Mouse (Mus musculus) heart, adult 2 months (tissue): ENCODE results near the gene Rarres2. TPM values are rescaled to one million over a fixed set of nuclear protein-coding genes. Genes with fewer than 3 reads are reported as not detected.
A peak's percentile ranks its signal among the peaks of the same experiment; 100 is the strongest.

Experiments used
- DNase-seq, 2 experiments: peaks; one replicate each; pipeline ENCODE4 v3.0.0; 2021
- H3K27ac ChIP-seq: fragments of 200-600 bp; 2 replicates; pipeline ENCODE4 v1.8.1; 2022
- H3K27me3 ChIP-seq: fragments of 200-500 bp; 2 replicates; pipeline ENCODE4 v1.6.1; 2012; ENCODE audit warnings: mild to moderate bottlenecking, low read length, inconsistent platforms, mixed read lengths; ENCODE audit not compliant: control insufficient read depth, insufficient read depth
- H3K36me3 ChIP-seq: fragments of 200-500 bp; 2 replicates; pipeline ENCODE4 v1.6.1; 2012; ENCODE audit warnings: low read length, inconsistent platforms; ENCODE audit not compliant: control insufficient read depth, insufficient read depth
- H3K4me1 ChIP-seq: fragments of 200-500 bp; 2 replicates; pipeline ENCODE4 v1.6.1; 2011; ENCODE audit warnings: low read length; ENCODE audit not compliant: control insufficient read depth, insufficient read depth
- H3K4me3 ChIP-seq: fragments of 200-600 bp; 2 replicates; pipeline ENCODE4 v1.8.1; 2022
- H3K79me2 ChIP-seq: fragments of 200-500 bp; replicated peaks from 2 replicates; pipeline ENCODE4 v1.6.1; 2012; ENCODE audit warnings: mild to moderate bottlenecking, inconsistent platforms, low read length, moderate library complexity, mixed read lengths; ENCODE audit not compliant: control insufficient read depth, insufficient read depth
- H3K9ac ChIP-seq: fragments of 200-500 bp; 2 replicates; pipeline ENCODE4 v1.6.1; 2012; ENCODE audit warnings: low read depth, mild to moderate bottlenecking, control low read depth, inconsistent platforms, low read length, mixed read lengths
- CTCF ChIP-seq: fragments of 200-600 bp; IDR thresholded peaks from 2 replicates; pipeline ENCODE4 v1.8.1; 2022; ENCODE audit warnings: antibody characterized with exemption, mild to moderate bottlenecking, moderate library complexity
- EP300 ChIP-seq: fragments of 200-500 bp; IDR thresholded peaks from 2 replicates; pipeline ENCODE4 v1.6.1; 2011; ENCODE audit warnings: low read depth, low read length, control low read depth; ENCODE audit not compliant: insufficient read depth
- POLR2A ChIP-seq: fragments of 200-500 bp; IDR thresholded peaks from 2 replicates; pipeline ENCODE4 v1.6.1; 2011; ENCODE audit warnings: mild to moderate bottlenecking, low read depth, low read length, control low read depth; ENCODE audit not compliant: insufficient read depth
- WGBS: fragments of 180-500 bp; shearing (Covaris S2); methylation state at CpG from one replicate; pipeline ENCODE4 v1.1.7; 2018; 5-methylcytosine and 5-hydroxymethylcytosine counted together
- intact Hi-C: fragments of 180-260 bp; cut with DNase I; formaldehyde crosslinking; loops from one replicate; pipeline ENCODE4 v1.15.1; 2025
- polyA plus RNA-seq: library from polyadenylated mRNA; depleted of rRNA; stranded (reverse); fragments of >200 nt; gene quantifications from 2 replicates; pipeline ENCODE4 v1.2.3, GENCODE M21; 2012
- total RNA-seq, 2 experiments: library from RNA; stranded (reverse); gene quantifications; 2 replicates each; pipeline ENCODE4 v1.2.3; 2021

Gene Rarres2
- total and polyA plus RNA-seq, 3 experiments = 70.9 to 99.3 (median 82.4) TPM

DNA sequence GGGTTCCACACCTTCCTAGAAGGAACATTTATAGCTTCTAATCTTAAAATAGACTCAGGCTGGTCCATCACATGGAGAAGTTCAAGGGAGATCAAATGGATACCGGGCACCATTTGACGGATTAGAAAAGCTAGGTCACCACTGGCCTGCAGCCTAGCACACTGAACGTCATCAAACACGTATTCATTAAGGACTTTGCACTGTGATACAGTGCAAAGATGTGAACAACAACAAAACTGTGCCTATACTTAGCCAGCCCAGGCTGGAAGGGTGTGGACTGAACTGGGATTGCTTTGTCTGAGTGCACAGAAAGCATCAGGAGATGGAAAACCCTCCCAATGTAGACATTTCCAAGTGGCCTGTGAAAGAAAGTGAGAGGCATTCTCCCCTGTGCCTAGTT is 18.8 kb downstream of the Rarres2 start:
- DNase-seq = peak in 1 of 2 experiments; percentile 21
- 54% methylated on average over 4 of the region's 4 CpGs for WGBS
- TF ChIP-seq POLR2A = 0 out of 2 replicates have a peak, but pooled peaks have one; percentile 12
- TF ChIP-seq CTCF = no peak
- H3K9ac ChIP-seq = peak overlapping the region; percentile 79
- no peaks in the 10 kb centered on the region for H3K27me3 ChIP-seq
- intact Hi-C loops = loop anchor here (5.0 kb wide), 1 partner anchor 107 kb away; the partner anchor contains the start of genes Sspo and Zfp467
- peak overlapping the region; percentile 59; the same call in 1 of the 2 replicates for H3K4me3 ChIP-seq
- peak overlapping the region; percentile 99 for H3K27ac ChIP-seq
- H3K4me1 ChIP-seq = peaks cover 6% of the 10 kb centered on the region
- no peaks in the 10 kb centered on the region for H3K36me3 ChIP-seq
- H3K79me2 ChIP-seq = no peaks in the 10 kb centered on the region

DNA sequence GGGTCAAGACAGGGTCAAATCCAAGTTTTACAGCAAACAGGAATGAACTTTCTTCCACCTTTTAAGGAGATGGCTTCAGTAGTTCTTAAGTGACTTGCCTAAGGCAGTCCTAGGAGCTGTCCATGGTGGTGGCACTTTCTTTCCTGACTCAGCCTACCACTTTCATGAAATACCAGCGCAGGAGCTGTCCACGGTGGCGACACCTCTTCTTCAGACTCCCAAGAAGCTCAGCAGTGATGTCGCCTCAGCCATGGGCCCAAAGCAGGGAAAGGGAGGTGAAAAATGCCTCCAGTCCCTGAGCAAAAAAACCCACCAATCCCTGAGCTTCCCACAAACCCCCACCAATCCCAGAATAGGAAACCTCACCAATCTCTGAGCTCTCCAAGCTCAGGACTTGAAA is 19.7 kb downstream of the Rarres2 start:
- TF ChIP-seq POLR2A = no peak
- no peak for TF ChIP-seq EP300
- TF ChIP-seq CTCF = no peak
- H3K4me1 ChIP-seq = peaks cover 6% of the 10 kb centered on the region
- WGBS = 65% methylated on average over 4 of the region's 4 CpGs
- no peaks in the 10 kb centered on the region for H3K36me3 ChIP-seq
- H3K4me3 ChIP-seq = no peak overlapping the region
- H3K27ac ChIP-seq = no peak overlapping the region
- DNase-seq = peak; percentile 19 to 34
- no peaks in the 10 kb centered on the region for H3K27me3 ChIP-seq
- no peaks in the 10 kb centered on the region for H3K79me2 ChIP-seq
- no peak overlapping the region for H3K9ac ChIP-seq
- intact Hi-C loops = loop anchor here (5.0 kb wide), 1 partner anchor 106 kb away; the partner anchor contains the start of genes Sspo and Zfp467

DNA sequence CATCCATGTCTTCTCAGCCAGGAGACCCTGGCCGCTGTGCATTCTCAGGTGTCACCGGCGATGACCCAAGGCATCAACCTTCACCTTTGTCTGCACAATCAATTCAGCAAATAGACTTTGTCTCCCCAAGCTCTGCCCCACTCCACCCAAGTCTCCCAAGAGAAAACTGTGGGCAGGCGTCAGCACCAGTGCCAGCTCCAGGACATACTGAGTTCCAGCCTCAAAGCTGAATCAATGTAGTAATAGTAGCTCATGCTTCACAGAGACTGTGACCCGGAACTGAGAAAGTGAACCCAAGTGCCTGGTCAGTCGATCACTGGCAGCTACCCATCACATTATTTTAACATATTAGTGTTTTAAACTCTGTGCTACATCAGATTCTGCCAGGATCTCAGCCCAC is 24.3 kb downstream of the Rarres2 start:
- H3K4me1 ChIP-seq = peaks cover 3% of the 10 kb centered on the region
- no peaks in the 10 kb centered on the region for H3K79me2 ChIP-seq
- 85% methylated on average over 6 of the region's 6 CpGs for WGBS
- no peaks in the 10 kb centered on the region for H3K36me3 ChIP-seq
- no peak overlapping the region for H3K9ac ChIP-seq
- intact Hi-C loops = no loop called here
- no peak overlapping the region for H3K27ac ChIP-seq
- DNase-seq = no peak
- TF ChIP-seq CTCF (no peak), EP300 (no peak), POLR2A (no peak)
- H3K4me3 ChIP-seq = no peak overlapping the region
- H3K27me3 ChIP-seq = no peaks in the 10 kb centered on the region

DNA sequence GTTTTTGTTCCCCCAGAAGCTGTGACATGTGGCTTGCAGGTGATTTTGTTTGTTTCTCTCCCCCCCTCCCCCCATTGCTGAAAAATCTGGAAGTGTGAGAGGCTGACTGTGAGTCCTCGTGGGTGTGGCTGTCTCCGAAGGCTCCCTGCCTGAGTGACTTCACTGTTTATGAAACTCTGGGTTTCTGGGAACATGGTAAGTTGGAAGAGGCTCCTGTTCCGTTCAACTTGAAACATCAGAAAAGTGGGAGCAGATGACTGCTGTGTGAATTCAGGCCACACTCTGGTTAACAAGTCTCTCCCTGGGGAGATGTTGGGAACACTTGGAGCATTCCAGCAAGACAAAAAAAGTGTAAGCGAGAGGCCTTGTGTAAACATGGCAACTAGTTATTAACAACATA is 25.7 kb downstream of the Rarres2 start:
- WGBS = 56% methylated on average over 4 of the region's 4 CpGs
- no peak for TF ChIP-seq EP300
- Histone ChIP-seq H3K79me2 (no peaks in the 10 kb centered on the region), H3K36me3 (no peaks in the 10 kb centered on the region), H3K27me3 (no peaks in the 10 kb centered on the region), H3K4me1 (peaks cover 3% of the 10 kb centered on the region), H3K9ac (0 out of 2 replicates have a peak overlapping the region, but pooled peaks have one; percentile 12), H3K4me3 (no peak overlapping the region), H3K27ac (peak overlapping the region; percentile 65)
- DNase-seq = peak; percentile 33 to 62
- intact Hi-C loops = no loop called here

DNA sequence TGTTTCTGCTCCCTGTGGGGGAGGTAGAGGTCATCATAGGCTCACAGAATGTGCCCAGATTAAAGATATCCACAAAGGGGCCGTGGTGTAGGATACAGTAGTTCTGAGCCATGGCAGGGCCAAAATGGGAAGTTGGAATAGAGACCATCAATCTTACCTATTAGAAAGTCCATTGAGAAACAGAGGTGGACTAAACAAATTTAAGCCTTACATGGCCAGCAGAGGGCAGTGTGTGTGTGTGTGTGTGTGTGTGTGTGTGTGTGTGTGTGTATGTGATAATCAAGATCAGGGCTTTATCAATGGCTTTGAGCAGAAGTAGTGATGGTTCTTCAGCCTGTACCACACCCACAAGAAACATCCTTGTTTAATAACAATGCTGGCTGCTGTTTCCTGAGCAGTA is 26.3 kb downstream of the Rarres2 start:
- no peak overlapping the region for H3K4me3 ChIP-seq
- no peaks in the 10 kb centered on the region for H3K79me2 ChIP-seq
- peaks cover 3% of the 10 kb centered on the region for H3K4me1 ChIP-seq
- H3K27me3 ChIP-seq = no peaks in the 10 kb centered on the region
- H3K36me3 ChIP-seq = no peaks in the 10 kb centered on the region
- 42% methylated on average over 1 of the region's 1 CpGs for WGBS
- DNase-seq = peak in 1 of 2 experiments; percentile 47
- no peak for TF ChIP-seq EP300
- no peak for TF ChIP-seq POLR2A
- peak; percentile 53 for TF ChIP-seq CTCF
- H3K9ac ChIP-seq = no peak overlapping the region
- peak overlapping the region; percentile 65 for H3K27ac ChIP-seq
- intact Hi-C loops = no loop called here

DNA sequence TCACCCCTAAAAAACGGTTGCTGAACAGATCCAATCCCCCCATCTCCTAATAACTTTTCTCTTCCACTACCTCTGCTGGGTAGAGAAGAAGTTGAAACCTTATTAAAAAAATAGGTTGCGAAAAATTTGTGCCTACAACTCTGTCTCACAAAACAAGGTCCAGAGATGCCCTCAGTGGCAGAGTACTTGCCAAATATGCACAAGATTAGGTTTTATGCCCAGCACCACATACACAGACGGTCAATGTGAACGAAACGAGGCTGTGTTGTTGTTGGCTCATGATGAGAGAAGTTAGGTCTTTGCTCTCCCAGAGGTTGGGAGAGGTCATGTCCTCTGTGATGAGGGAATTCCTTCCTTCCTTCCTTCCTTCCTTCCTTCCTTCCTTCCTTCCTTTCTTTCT is 27.3 kb downstream of the Rarres2 start:
- no peak for DNase-seq

More for the DNA sequence above, 27.3 kb downstream of the Rarres2 start:
- TF ChIP-seq EP300 (no peak), POLR2A (no peak), CTCF (no peak)
- Histone ChIP-seq H3K9ac (no peak overlapping the region), H3K27me3 (no peaks in the 10 kb centered on the region), H3K27ac (no peak overlapping the region), H3K4me1 (peaks cover 3% of the 10 kb centered on the region), H3K36me3 (no peaks in the 10 kb centered on the region), H3K79me2 (no peaks in the 10 kb centered on the region), H3K4me3 (no peak overlapping the region)
- 50% methylated on average over 5 of the region's 5 CpGs for WGBS
- intact Hi-C loops = no loop called here
